Mouse (Mus musculus): ENCODE measurements around the gene Olfr493.

Olfr493 gene

DNA sequence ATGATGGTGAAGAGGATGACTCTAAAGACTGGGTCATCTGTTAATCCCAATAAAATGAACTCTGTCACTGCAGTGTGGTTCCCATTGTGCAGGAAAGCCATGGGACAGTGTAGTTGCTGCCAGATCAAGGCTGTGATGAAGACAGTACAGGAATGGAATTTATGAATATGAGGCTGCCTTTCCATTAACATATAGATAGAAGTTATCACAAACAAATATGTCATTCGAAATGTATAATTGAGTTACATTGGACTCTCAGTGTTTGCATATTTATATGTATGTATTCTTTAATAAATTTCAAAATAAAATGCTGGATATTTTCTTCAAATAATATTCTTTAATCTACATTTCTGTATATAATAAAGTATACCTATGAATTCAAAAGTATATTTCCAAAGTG is at the start of gene Olfr493:
Olfr493 (minus strand) TSS at position 101 of the 400 bp plus-strand sequence.
- no peak for DNase-seq (ENCODE audit: low spot score)

DNA sequence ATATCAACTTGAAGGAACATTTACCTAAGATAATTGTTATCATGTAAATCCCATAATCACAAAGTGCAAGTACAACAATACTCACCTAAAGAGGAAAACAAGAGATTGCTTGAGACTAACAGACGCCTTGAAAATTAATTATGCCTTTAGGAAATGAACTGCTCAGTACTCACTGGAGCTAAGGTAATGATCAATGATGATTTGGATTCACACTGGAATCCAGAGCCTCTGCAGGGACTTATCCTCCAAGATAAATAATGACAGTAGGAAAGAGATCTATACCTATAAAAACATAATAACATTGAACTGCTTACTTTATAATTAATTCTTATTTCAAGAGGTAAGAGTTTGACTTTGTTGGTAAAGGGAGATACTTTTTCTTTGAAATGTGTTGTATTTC is 46.1 kb upstream of the Olfr493 start, which contains the start of gene Olfr495:
Olfr495 (plus strand) TSS at position 301 of the 400 bp plus-strand sequence.
- DNase-seq (ENCODE audit: low spot score), result no peak

DNA sequence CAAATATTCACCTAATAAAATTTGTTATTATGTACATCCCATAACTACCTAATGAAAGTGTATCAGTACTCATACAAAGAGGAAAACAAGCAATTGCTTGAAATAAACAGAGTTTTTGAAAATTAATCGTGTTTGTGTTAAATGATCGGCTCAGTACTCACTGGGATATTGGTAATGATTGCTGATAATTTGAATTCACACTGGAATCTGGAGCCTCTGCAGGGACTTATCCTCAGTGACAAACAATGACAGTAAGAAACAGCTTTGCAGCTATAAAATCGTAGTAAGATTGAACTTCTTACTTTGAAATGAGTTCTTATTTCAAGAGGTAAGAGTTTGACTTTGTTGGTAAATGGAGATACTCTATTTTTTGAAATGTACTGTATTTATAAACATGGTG is 18.3 kb upstream of the Olfr493 start, which contains the start of gene Olfr494:
Olfr494 (plus strand) TSS at position 301 of the 400 bp plus-strand sequence.
- no peak for DNase-seq (ENCODE audit: low spot score)

DNA sequence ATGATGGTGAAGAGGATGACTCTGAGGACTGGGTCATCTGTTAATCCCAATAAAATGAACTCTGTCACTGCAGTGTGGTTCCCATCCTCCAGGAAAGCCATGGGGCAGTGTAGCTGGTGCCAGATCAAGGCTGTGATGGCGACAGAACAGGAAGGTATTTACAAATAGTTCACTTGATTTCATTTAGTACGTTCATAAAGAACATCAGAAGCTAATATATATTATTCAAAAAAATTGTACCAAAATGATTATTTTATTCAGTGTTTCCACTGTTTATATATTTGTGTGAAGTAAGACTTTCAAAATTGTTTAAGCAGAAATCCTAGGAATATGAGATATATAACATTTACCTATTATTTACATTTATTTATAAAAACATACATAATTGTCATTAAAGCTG is 23.2 kb downstream of the Olfr493 start, which contains the start of gene Olfr492:
Olfr492 (minus strand) TSS at position 101 of the 400 bp plus-strand sequence.
- no peak for DNase-seq (ENCODE audit: low spot score)

DNA sequence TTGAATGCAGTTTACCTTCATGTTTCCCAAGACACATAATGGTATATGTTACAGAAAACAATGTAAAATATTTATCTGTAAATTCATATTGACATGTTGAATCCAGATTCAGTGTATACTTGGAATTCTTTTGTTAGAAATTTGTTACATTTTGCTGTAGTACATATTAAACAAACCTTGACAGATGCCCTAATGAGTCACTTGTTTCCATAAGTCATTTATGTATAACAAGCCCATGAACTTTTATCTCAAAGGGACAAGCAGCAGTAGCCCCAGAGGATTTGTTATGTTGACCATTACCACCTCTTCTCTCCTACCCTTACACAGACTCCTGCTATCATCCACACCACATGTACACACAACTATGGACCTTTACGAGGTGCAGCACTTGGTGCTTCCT is 33.6 kb downstream of the Olfr493 start, which contains the start of gene Olfr491:
Olfr491 (plus strand) TSS at position 301 of the 400 bp plus-strand sequence.
- DNase-seq (ENCODE audit: low spot score), result no peak

All from retina, embryonic 14.5 days (tissue).